Mouse (Mus musculus) telencephalon, adult 2 months (tissue): Measurements from ENCODE around the gene Mypop.

Experiments used
- DNase-seq: peaks from one replicate; pipeline ENCODE4 v3.0.0-alpha.2; 2011; ENCODE audit warnings: low read depth, low spot score

Gene Mypop

GRCm38 (mm10) chr7:18990601-18991295 is at the start of gene Mypop:
Gene Mypop, plus strand, starts transcription at chr7:18991245.
- peak; percentile 100 for DNase-seq

- no peak for DNase-seq
Observed at GRCm38 (mm10) chr7:18942376-18942775, 48.7 kb upstream of the Mypop start.

GRCm38 (mm10) chr7:18942815-18943214 is 48.2 kb upstream of the Mypop start:
- DNase-seq = no peak

GRCm38 (mm10) chr7:18948151-18948550 is 42.9 kb upstream of the Mypop start:
- no peak for DNase-seq

- peak; percentile 42 for DNase-seq
Observed at GRCm38 (mm10) chr7:18949781-18950522, 41.1 kb upstream of the Mypop start.

- no peak for DNase-seq
Observed at GRCm38 (mm10) chr7:18950523-18951315, 40.3 kb upstream of the Mypop start.

- no peak for DNase-seq
Observed at GRCm38 (mm10) chr7:18951397-18951796, 39.6 kb upstream of the Mypop start.

- DNase-seq = peak; percentile 32
Observed at GRCm38 (mm10) chr7:18957569-18958383, 33.3 kb upstream of the Mypop start.

GRCm38 (mm10) chr7:18958384-18958766 is 32.7 kb upstream of the Mypop start:
- no peak for DNase-seq

- DNase-seq = no peak
Observed at GRCm38 (mm10) chr7:18959446-18959845, 31.6 kb upstream of the Mypop start.

- DNase-seq = no peak
Observed at GRCm38 (mm10) chr7:18962171-18962792, 28.8 kb upstream of the Mypop start.

GRCm38 (mm10) chr7:18962795-18963194 is 28.2 kb upstream of the Mypop start:
- DNase-seq = no peak

- no peak for DNase-seq
Observed at GRCm38 (mm10) chr7:18963294-18963843, 27.7 kb upstream of the Mypop start.

GRCm38 (mm10) chr7:18965312-18965711 is 25.7 kb upstream of the Mypop start:
- DNase-seq = no peak

- DNase-seq = no peak
Observed at GRCm38 (mm10) chr7:18967603-18968002, 23.4 kb upstream of the Mypop start.

GRCm38 (mm10) chr7:18970956-18971355 is 20.1 kb upstream of the Mypop start:
- no peak for DNase-seq

- no peak for DNase-seq
Observed at GRCm38 (mm10) chr7:18978381-18978780, 12.7 kb upstream of the Mypop start.

- DNase-seq = no peak
Observed at GRCm38 (mm10) chr7:18986503-18986902, 4.5 kb upstream of the Mypop start.

GRCm38 (mm10) chr7:18987100-18987499 is 3.9 kb upstream of the Mypop start, which contains the start of gene Nanos2:
Gene Nanos2, plus strand, starts transcription at chr7:18987400.
- no peak for DNase-seq

GRCm38 (mm10) chr7:18987747-18988146 is 3.3 kb upstream of the Mypop start:
- DNase-seq = no peak

- no peak for DNase-seq
Observed at GRCm38 (mm10) chr7:18988780-18989179, 2.3 kb upstream of the Mypop start.
